ENCODE assay signal across 8 mouse cellular contexts in the genomic region with DNA sequence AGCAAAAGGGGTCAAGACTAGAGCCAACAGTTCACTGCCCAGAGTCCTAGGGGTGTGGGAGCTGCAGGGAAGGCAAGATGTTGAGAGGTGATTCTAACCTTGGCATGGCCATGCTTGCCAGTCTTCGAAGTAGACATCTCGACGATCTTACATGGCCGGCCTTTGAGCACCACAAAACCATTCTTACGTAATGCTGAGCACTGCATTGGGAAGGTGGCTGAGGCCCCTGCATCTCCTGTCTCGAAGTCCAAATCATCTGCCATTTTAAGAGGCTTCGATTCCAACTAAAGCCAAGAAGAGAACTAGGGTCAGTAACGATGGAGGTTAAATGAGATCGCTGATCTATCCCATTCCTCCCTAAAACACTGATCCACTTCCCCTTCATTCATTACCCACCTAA. TPM values are rescaled to one million over a fixed set of nuclear protein-coding genes. Genes with fewer than 3 reads are reported as not detected.
DNase-seq lines count a peak whose midpoint lies in the region; ATAC-seq and TF ChIP-seq lines count a peak whose summit lies in the region.

No protein-coding gene starts in this region.

- no peak for TF ChIP-seq CTCF in kidney, adult 2 months (conservative IDR thresholded peaks at IDR 0.05; ENCODE audit: insufficient read depth, insufficient read length, low read depth, low read length)

- no peaks in the 10 kb centered on the region for H3K27me3 ChIP-seq in neural tube, embryonic 11.5 days (ENCODE audit: control insufficient read depth, insufficient read depth, low read length)
- no peaks in the 10 kb centered on the region for H3K27me3 ChIP-seq in forebrain, embryonic 12.5 days
- no peaks in the 10 kb centered on the region for H3K27me3 ChIP-seq in limb, embryonic 11.5 days (ENCODE audit: control insufficient read depth, insufficient read depth, low read length)
- H3K27me3 ChIP-seq in neural tube, embryonic 15.5 days (replicated peaks), result no peaks in the 10 kb centered on the region
- H3K27me3 ChIP-seq in kidney, adult 2 months (replicated peaks; ENCODE audit: control insufficient read depth, insufficient read depth, low read length), result no peaks in the 10 kb centered on the region

- peaks cover 24% of the 10 kb centered on the region for H3K4me1 ChIP-seq in neural tube, embryonic 11.5 days (ENCODE audit: control insufficient read depth, insufficient read depth, low read length)
- H3K4me1 ChIP-seq in forebrain, embryonic 12.5 days, result peaks cover 40% of the 10 kb centered on the region
- peaks cover 14% of the 10 kb centered on the region for H3K4me1 ChIP-seq in limb, embryonic 11.5 days (ENCODE audit: control insufficient read depth, insufficient read depth, low read length)
- peaks cover 59% of the 10 kb centered on the region for H3K4me1 ChIP-seq in neural tube, embryonic 15.5 days
- H3K4me1 ChIP-seq in kidney, adult 2 months (ENCODE audit: control insufficient read depth, insufficient read depth, low read length), result peaks cover 14% of the 10 kb centered on the region

- WGBS in neural tube, embryonic 11.5 days, result 81% methylated on average over 9 of the region's 9 CpGs
- WGBS in forebrain, embryonic 12.5 days, result 83% methylated on average over 9 of the region's 9 CpGs
- WGBS in limb, embryonic 11.5 days, result 81% methylated on average over 9 of the region's 9 CpGs
- WGBS in neural tube, embryonic 15.5 days, result 84% methylated on average over 9 of the region's 9 CpGs
- 56% methylated on average over 9 of the region's 9 CpGs for WGBS in kidney, adult 2 months

- H3K4me3 ChIP-seq in neural tube, embryonic 11.5 days (ENCODE audit: low read depth, low read length), result peak overlapping the region; percentile 96
- H3K4me3 ChIP-seq in forebrain, embryonic 12.5 days (replicated peaks), result peak overlapping the region; percentile 100
- peak overlapping the region; percentile 96; the same call in 1 of the 2 replicates for H3K4me3 ChIP-seq in limb, embryonic 11.5 days (ENCODE audit: low read depth, low read length)
- H3K4me3 ChIP-seq in neural tube, embryonic 15.5 days (replicated peaks), result peak overlapping the region; percentile 87
- H3K4me3 ChIP-seq in kidney, adult 2 months (ENCODE audit: insufficient read depth, low read depth, low read length), result no peak overlapping the region

- no peak for DNase-seq in neural tube, embryonic 11.5 days (ENCODE audit: low spot score)
- DNase-seq in neural tube, embryonic 10.5 days (ENCODE audit: extremely low spot score, low spot score), result no peak
- no peak for DNase-seq in limb, embryonic 11.5 days (ENCODE audit: low spot score)
- DNase-seq in cerebellum, postnatal 10 days, result no peak
- no peak for DNase-seq in kidney, adult 2 months
- DNase-seq in gastrocnemius, postnatal 10 days, result no peak

- no peak for ATAC-seq in neural tube, embryonic 11.5 days (ENCODE audit: insufficient read depth, low FRiP score, low TSS enrichment)
- ATAC-seq in forebrain, embryonic 12.5 days (ENCODE audit: low FRiP score), result no peak
- ATAC-seq in limb, embryonic 11.5 days (ENCODE audit: insufficient number of reproducible peaks, low FRiP score, low TSS enrichment, low read depth), result no peak
- ATAC-seq in neural tube, embryonic 15.5 days (ENCODE audit: low FRiP score), result no peak

- no peaks in the 10 kb centered on the region for H3K9me3 ChIP-seq in neural tube, embryonic 11.5 days (ENCODE audit: control insufficient read depth, low read length)
- H3K9me3 ChIP-seq in forebrain, embryonic 12.5 days, result no peaks in the 10 kb centered on the region
- H3K9me3 ChIP-seq in limb, embryonic 11.5 days (ENCODE audit: control insufficient read depth, low read length), result no peaks in the 10 kb centered on the region
- no peaks in the 10 kb centered on the region for H3K9me3 ChIP-seq in neural tube, embryonic 15.5 days (replicated peaks)

- H3K9ac ChIP-seq in neural tube, embryonic 11.5 days (ENCODE audit: low read length), result no peak overlapping the region
- H3K9ac ChIP-seq in forebrain, embryonic 12.5 days, result peak overlapping the region; percentile 99; the same call in 1 of the 2 replicates
- no peak overlapping the region for H3K9ac ChIP-seq in limb, embryonic 11.5 days (ENCODE audit: low read length)
- H3K9ac ChIP-seq in neural tube, embryonic 15.5 days (replicated peaks), result peak overlapping the region; percentile 92; the same call in 1 of the 2 replicates

- H3K4me2 ChIP-seq in neural tube, embryonic 11.5 days (ENCODE audit: low read depth), result peak overlapping the region; percentile 98
- H3K4me2 ChIP-seq in forebrain, embryonic 12.5 days, result peak overlapping the region; percentile 92
- H3K4me2 ChIP-seq in limb, embryonic 11.5 days (ENCODE audit: low read depth, severe bottlenecking), result peak overlapping the region; percentile 93
- peak overlapping the region; percentile 95 for H3K4me2 ChIP-seq in neural tube, embryonic 15.5 days

- TF ChIP-seq POLR2A in kidney, adult 2 months (IDR thresholded peaks at IDR 0.05; ENCODE audit: low read depth, low read length), result no peak

- peaks cover 21% of the 10 kb centered on the region for H3K36me3 ChIP-seq in neural tube, embryonic 11.5 days (ENCODE audit: control insufficient read depth, insufficient read depth, low read length)
- peaks cover 47% of the 10 kb centered on the region for H3K36me3 ChIP-seq in forebrain, embryonic 12.5 days (replicated peaks)
- peaks cover 24% of the 10 kb centered on the region for H3K36me3 ChIP-seq in limb, embryonic 11.5 days (ENCODE audit: control insufficient read depth, insufficient read depth, low read length)
- peaks cover 45% of the 10 kb centered on the region for H3K36me3 ChIP-seq in neural tube, embryonic 15.5 days
- H3K36me3 ChIP-seq in kidney, adult 2 months (ENCODE audit: control insufficient read depth, insufficient read depth, low read length), result peaks cover 9% of the 10 kb centered on the region; the same call in 1 of the 2 replicates

- no peak overlapping the region for H3K27ac ChIP-seq in neural tube, embryonic 11.5 days (ENCODE audit: low read depth, low read length)
- H3K27ac ChIP-seq in forebrain, embryonic 12.5 days, result no peak overlapping the region
- H3K27ac ChIP-seq in limb, embryonic 11.5 days (replicated peaks; ENCODE audit: low read depth, low read length), result no peak overlapping the region
- H3K27ac ChIP-seq in neural tube, embryonic 15.5 days (replicated peaks), result peak overlapping the region; percentile 95; the same call in 1 of the 2 replicates
- no peak overlapping the region for H3K27ac ChIP-seq in kidney, adult 2 months (ENCODE audit: insufficient read depth, low read depth, low read length)

RNA-seq across cellular contexts. Expression of gene Eif5a, which starts 2.7 kb away (rescaled TPM):
- polyA plus RNA-seq in neural tube, embryonic 11.5 days (2014; fragmentation: Nextera tagmentation; extraction: Ambion mirVana), result 1,905 and 1,926 TPM in 2 replicates
- 1,678 TPM in 2 replicates for polyA plus RNA-seq in forebrain, embryonic 12.5 days (2016; fragmentation: Nextera tagmentation; extraction: Ambion mirVana)
- polyA plus RNA-seq in limb, embryonic 11.5 days (2014; fragmentation: Nextera tagmentation; extraction: Ambion mirVana), result 2,284 and 2,370 TPM in 2 replicates
- 1,034 and 1,270 TPM in 2 replicates for polyA plus RNA-seq in neural tube, embryonic 15.5 days (2015; fragmentation: Nextera tagmentation; extraction: Ambion mirVana)
- 465 and 575 TPM in 2 replicates for polyA plus RNA-seq in kidney, adult 2 months (2012; rRNA removed)
- total RNA-seq in gastrocnemius, postnatal 10 days (2021), result 100 to 1,000 TPM; 600 to 663 TPM

RNA-seq across cellular contexts. Expression of gene Gps2, which starts 5.4 kb away (rescaled TPM):
- 84.0 and 93.7 TPM in 2 replicates for polyA plus RNA-seq in neural tube, embryonic 11.5 days (2014; fragmentation: Nextera tagmentation; extraction: Ambion mirVana)
- polyA plus RNA-seq in forebrain, embryonic 12.5 days (2016; fragmentation: Nextera tagmentation; extraction: Ambion mirVana), result 95.8 and 99.1 TPM in 2 replicates
- polyA plus RNA-seq in limb, embryonic 11.5 days (2014; fragmentation: Nextera tagmentation; extraction: Ambion mirVana), result 90.8 and 94.0 TPM in 2 replicates
- polyA plus RNA-seq in neural tube, embryonic 15.5 days (2015; fragmentation: Nextera tagmentation; extraction: Ambion mirVana), result 63.1 and 64.7 TPM in 2 replicates
- 72.9 and 75.5 TPM in 2 replicates for polyA plus RNA-seq in kidney, adult 2 months (2012; rRNA removed)
- 10 to 100 TPM; 29.0 to 31.3 TPM for total RNA-seq in gastrocnemius, postnatal 10 days (2021)

RNA-seq across cellular contexts. Expression of gene Ybx2, which starts 16.5 kb away (rescaled TPM):
- polyA plus RNA-seq in neural tube, embryonic 11.5 days (2014; fragmentation: Nextera tagmentation; extraction: Ambion mirVana), result 3.4 and 4.2 TPM in 2 replicates
- polyA plus RNA-seq in forebrain, embryonic 12.5 days (2016; fragmentation: Nextera tagmentation; extraction: Ambion mirVana), result 7.4 and 8.9 TPM in 2 replicates
- 11.2 and 11.3 TPM in 2 replicates for polyA plus RNA-seq in limb, embryonic 11.5 days (2014; fragmentation: Nextera tagmentation; extraction: Ambion mirVana)
- 5.0 and 6.3 TPM in 2 replicates for polyA plus RNA-seq in neural tube, embryonic 15.5 days (2015; fragmentation: Nextera tagmentation; extraction: Ambion mirVana)
- polyA plus RNA-seq in kidney, adult 2 months (2012; rRNA removed), result 60.5 and 71.7 TPM in 2 replicates
- total RNA-seq in gastrocnemius, postnatal 10 days (2021), result 1 to 10 TPM; 2.7 to 4.1 TPM

RNA-seq across cellular contexts. Expression of gene Neurl4, which starts 18.2 kb away (rescaled TPM):
- 14.2 and 18.0 TPM in 2 replicates for polyA plus RNA-seq in neural tube, embryonic 11.5 days (2014; fragmentation: Nextera tagmentation; extraction: Ambion mirVana)
- polyA plus RNA-seq in forebrain, embryonic 12.5 days (2016; fragmentation: Nextera tagmentation; extraction: Ambion mirVana), result 18.9 and 19.3 TPM in 2 replicates
- 15.3 and 15.5 TPM in 2 replicates for polyA plus RNA-seq in limb, embryonic 11.5 days (2014; fragmentation: Nextera tagmentation; extraction: Ambion mirVana)
- 15.7 and 17.0 TPM in 2 replicates for polyA plus RNA-seq in neural tube, embryonic 15.5 days (2015; fragmentation: Nextera tagmentation; extraction: Ambion mirVana)
- 72.0 and 80.1 TPM in 2 replicates for polyA plus RNA-seq in kidney, adult 2 months (2012; rRNA removed)
- total RNA-seq in gastrocnemius, postnatal 10 days (2021), result 10 to 100 TPM; 31.2 to 31.8 TPM

RNA-seq across cellular contexts. Expression of gene 2810408A11Rik, which starts 18.3 kb away (rescaled TPM):
- polyA plus RNA-seq in neural tube, embryonic 11.5 days (2014; fragmentation: Nextera tagmentation; extraction: Ambion mirVana), result 14.4 and 15.1 TPM in 2 replicates
- polyA plus RNA-seq in forebrain, embryonic 12.5 days (2016; fragmentation: Nextera tagmentation; extraction: Ambion mirVana), result 22.4 TPM in 2 replicates
- polyA plus RNA-seq in limb, embryonic 11.5 days (2014; fragmentation: Nextera tagmentation; extraction: Ambion mirVana), result 24.8 and 26.5 TPM in 2 replicates
- polyA plus RNA-seq in neural tube, embryonic 15.5 days (2015; fragmentation: Nextera tagmentation; extraction: Ambion mirVana), result 6.3 and 6.5 TPM in 2 replicates
- 0.94 and 0.99 TPM in 2 replicates for polyA plus RNA-seq in kidney, adult 2 months (2012; rRNA removed)
- total RNA-seq in gastrocnemius, postnatal 10 days (2021), result 1 to 10 TPM; 1.8 to 2.4 TPM

Comparison
In these comparisons a context has a peak if more than half of its experiments do, and no peak if none do; other contexts are left out.
1. H3K9ac ChIP-seq: peak in forebrain, embryonic 12.5 days (single experiment) and neural tube, embryonic 15.5 days (single experiment); none in neural tube, embryonic 11.5 days (single experiment) and limb, embryonic 11.5 days (single experiment).
2. Peak in every context shown above with its lines, with median percentiles within 50 percentile points of each other: H3K4me2 ChIP-seq.